Mouse (Mus musculus) heart, embryonic 14.5 days (tissue): ENCODE data around the gene Sgip1. TPM values are rescaled to one million over a fixed set of nuclear protein-coding genes. Genes with fewer than 3 reads are reported as not detected.

Experiments used
- ATAC-seq: fragments of 200-750 bp; cut with Nextera tagmentation; 2 replicates; pipeline ENCODE4 v1.8.0; 2017; ENCODE audit warnings: low read depth, moderate TSS enrichment; ENCODE audit not compliant: insufficient number of reproducible peaks, insufficient read depth, low FRiP score
- H3K27ac ChIP-seq, 2 experiments: fragments of 200-500 bp in 1 of 2; fragments of 300-500 bp in 1 of 2; sonication (generic) in 1 of 2; replicated peaks in 1 of 2; 2 replicates each; pipeline ENCODE4 v1.5.1; 2012 to 2014; ENCODE audit warnings: low read depth in 2 of 2, low read length in 2 of 2, control low read depth in 1 of 2, mild to moderate bottlenecking in 1 of 2, mixed read lengths in 1 of 2; ENCODE audit not compliant: control insufficient read depth in 1 of 2, insufficient read depth in 1 of 2
- H3K27me3 ChIP-seq: fragments of 300-500 bp; sonication (generic); 2 replicates; pipeline ENCODE4 v1.6.1; 2014; ENCODE audit warnings: mild to moderate bottlenecking, low read length, control low read depth; ENCODE audit not compliant: control insufficient read depth, insufficient read depth
- H3K36me3 ChIP-seq: fragments of 300-500 bp; sonication (generic); 2 replicates; pipeline ENCODE4 v1.6.1; 2014; ENCODE audit warnings: mild to moderate bottlenecking, control low read depth, low read length, mixed read lengths; ENCODE audit not compliant: control insufficient read depth, insufficient read depth
- H3K4me1 ChIP-seq, 2 experiments: fragments of 200-500 bp in 1 of 2; fragments of 300-500 bp in 1 of 2; sonication (generic) in 1 of 2; 2 replicates each; pipeline ENCODE4 v1.6.1; 2012 to 2014; ENCODE audit warnings: low read length in 2 of 2, control low read depth in 1 of 2, mixed read lengths in 1 of 2; ENCODE audit not compliant: control insufficient read depth in 2 of 2, insufficient read depth in 2 of 2
- H3K4me2 ChIP-seq: fragments of 300-500 bp; sonication (generic); 2 replicates; pipeline ENCODE4 v1.6.1; 2014; ENCODE audit warnings: mild to moderate bottlenecking, low read length
- H3K4me3 ChIP-seq, 2 experiments: fragments of 200-500 bp in 1 of 2; fragments of 300-500 bp in 1 of 2; sonication (generic) in 1 of 2; 2 replicates each; pipeline ENCODE4 v1.5.1; 2012 to 2014; ENCODE audit warnings: low read length in 2 of 2, mild to moderate bottlenecking in 2 of 2, control low read depth in 1 of 2, low read depth in 1 of 2, moderate library complexity in 1 of 2; ENCODE audit not compliant: control insufficient read depth in 1 of 2, insufficient read depth in 1 of 2
- H3K9ac ChIP-seq: fragments of 300-500 bp; sonication (generic); 2 replicates; pipeline ENCODE4 v1.6.1; 2014; ENCODE audit warnings: mild to moderate bottlenecking, low read length
- H3K9me3 ChIP-seq: fragments of 300-500 bp; sonication (generic); 2 replicates; pipeline ENCODE4 v1.6.1; 2016; ENCODE audit warnings: low read length, control low read depth; ENCODE audit not compliant: control insufficient read depth
- WGBS: fragments of 180-500 bp; shearing (Covaris S2); extraction: QIAGEN DNeasy Blood & Tissue Kit; methylation state at CpG from one replicate; pipeline ENCODE4 v1.1.7; 2014; 5-methylcytosine and 5-hydroxymethylcytosine counted together
- polyA plus RNA-seq: library from polyadenylated mRNA; unstranded; fragments of >200 nt; fragmentation: Nextera tagmentation; extraction: Ambion mirVana; gene quantifications from 2 replicates; pipeline ENCODE4 v1.2.1, GENCODE M21; 2014

Gene Sgip1
- polyA plus RNA-seq, 1 experiment from 2014 or later, result 0.92 TPM

DNA sequence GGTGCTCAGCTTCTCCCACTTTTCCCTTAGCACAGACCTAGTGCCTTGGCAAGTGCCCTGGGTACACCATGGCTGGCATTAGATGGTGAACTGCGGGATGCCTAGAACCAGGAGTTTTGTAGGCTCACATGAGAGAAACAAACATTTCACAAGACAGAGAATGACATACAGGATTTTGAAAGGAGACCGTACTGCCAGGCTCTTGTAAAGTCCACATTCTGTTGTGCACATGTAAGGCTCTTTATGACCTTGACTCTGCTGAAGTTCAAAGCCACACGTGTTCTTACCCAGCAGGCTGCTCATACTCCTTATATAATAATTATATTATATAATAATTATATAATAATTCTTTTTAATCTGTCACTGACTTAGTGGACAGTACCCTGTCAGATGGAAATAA is 65.9 kb downstream of the Sgip1 start:
- Histone ChIP-seq H3K36me3 (no peaks in the 10 kb centered on the region), H3K4me3 (no peak overlapping the region), H3K4me2 (no peak overlapping the region), H3K9me3 (no peaks in the 10 kb centered on the region), H3K27ac (no peak overlapping the region), H3K9ac (no peak overlapping the region), H3K4me1 (no peaks in the 10 kb centered on the region), H3K27me3 (no peaks in the 10 kb centered on the region)
- 79% methylated on average over 3 of the region's 3 CpGs for WGBS
- ATAC-seq, result no peak

DNA sequence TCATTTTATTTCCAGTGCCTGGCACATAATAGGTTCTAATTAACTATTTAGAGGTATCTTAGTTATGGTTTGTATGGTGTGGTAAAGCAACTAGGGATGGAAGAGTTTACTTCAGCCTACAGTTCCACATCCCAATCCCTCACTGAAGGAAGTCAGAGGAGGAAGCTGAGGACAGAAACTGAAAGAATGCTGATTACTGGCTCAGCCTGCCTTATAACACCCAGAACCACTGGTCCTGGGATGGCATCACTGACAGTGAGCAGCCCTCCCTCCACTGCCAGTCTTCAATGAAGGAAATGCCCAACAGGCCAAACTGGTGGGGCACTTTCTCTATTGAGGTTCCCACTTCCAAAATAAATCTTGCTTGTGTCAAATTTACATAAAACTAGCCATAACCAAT is 67.2 kb downstream of the Sgip1 start:
- no peak overlapping the region for H3K27ac ChIP-seq
- H3K9me3 ChIP-seq, result no peaks in the 10 kb centered on the region
- no peak for ATAC-seq
- H3K4me3 ChIP-seq, result no peak overlapping the region
- no peak overlapping the region for H3K4me2 ChIP-seq
- H3K36me3 ChIP-seq, result no peaks in the 10 kb centered on the region
- no peak overlapping the region for H3K9ac ChIP-seq
- no peaks in the 10 kb centered on the region for H3K4me1 ChIP-seq
- H3K27me3 ChIP-seq, result no peaks in the 10 kb centered on the region

DNA sequence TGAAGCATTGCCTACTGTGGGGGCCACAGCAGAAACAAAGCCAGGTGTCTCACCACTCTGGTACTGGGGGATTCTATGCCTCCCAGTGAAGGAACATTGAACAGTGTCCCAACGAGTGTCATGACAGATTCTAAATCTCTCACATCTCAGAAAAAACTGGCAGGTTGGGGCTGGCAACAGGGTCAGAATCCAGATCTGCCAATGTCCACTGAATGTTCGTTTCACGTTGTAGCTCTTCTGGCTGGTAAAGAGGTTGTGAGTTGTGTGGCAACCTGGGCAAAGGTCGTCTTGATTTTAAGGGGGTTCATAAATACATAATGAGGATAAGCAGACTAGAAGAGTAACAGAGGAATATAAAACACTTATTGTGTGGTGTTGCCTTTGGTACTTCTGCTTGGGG is 68.2 kb downstream of the Sgip1 start:
- H3K9ac ChIP-seq, result no peak overlapping the region
- no peaks in the 10 kb centered on the region for H3K4me1 ChIP-seq
- no peaks in the 10 kb centered on the region for H3K9me3 ChIP-seq
- H3K27me3 ChIP-seq, result no peaks in the 10 kb centered on the region
- H3K36me3 ChIP-seq, result no peaks in the 10 kb centered on the region
- no peak for ATAC-seq
- H3K4me2 ChIP-seq, result no peak overlapping the region
- no peak overlapping the region for H3K4me3 ChIP-seq
- H3K27ac ChIP-seq, result no peak overlapping the region
- 79% methylated on average over 4 of the region's 4 CpGs for WGBS

DNA sequence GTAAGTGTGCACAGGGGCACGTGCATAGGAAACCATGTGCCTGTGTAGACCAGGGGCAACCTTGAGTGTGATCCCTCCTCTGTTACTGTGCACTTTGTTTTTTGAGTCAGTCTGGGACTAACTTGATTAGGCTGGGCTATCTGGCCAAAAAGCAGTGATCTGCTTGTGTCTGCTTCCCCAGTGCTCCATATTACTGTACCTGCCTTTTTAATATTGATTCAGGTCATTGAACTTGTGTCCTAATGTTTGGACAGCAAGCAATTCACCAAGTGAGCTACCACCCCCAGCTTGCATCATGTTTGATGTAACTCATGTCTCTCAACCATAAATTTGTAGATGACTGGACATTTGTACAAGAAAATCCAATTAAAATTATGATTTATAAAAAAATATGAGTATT is 69.2 kb downstream of the Sgip1 start:
- no peak for ATAC-seq

DNA sequence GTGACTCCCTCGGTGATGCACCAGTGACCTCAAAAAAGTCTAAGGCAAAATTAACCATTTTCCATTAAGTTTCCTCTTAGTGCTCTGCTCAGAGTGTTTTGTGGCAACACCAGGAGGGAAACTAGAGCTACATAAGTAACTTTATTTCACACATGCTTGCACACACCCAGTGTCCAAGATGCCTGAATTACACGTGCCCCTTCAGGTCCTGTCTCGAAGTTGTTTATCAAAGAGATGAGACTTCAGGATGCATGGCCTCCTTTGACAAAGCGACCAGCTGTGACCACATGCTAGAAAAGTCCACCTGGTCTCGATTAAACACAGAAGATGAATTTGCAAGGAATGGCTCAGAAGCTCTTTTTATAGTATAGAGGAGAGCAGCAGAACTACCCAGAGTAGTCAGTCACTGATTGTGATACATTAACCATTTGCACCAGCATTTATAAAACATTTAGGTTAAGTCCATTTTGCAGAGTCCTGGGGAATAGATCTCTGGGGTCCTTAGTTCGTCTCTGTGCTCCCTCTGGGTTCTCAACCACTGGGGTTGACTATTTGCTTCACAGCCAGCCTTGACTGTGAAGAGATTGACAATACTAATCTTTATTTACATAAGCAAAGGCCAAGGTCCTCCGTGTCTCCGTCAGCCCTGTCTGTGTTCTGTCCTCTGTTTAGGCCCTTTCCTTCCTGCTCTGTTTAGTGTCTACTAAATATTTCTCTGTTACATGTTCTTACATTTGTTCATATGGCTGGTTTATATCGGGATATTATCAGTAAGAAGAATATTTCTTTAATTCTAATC is 70.1 kb downstream of the Sgip1 start:
- Histone ChIP-seq H3K9me3 (no peaks in the 10 kb centered on the region), H3K36me3 (no peaks in the 10 kb centered on the region), H3K9ac (no peak overlapping the region), H3K4me2 (no peak overlapping the region), H3K27me3 (no peaks in the 10 kb centered on the region), H3K4me3 (no peak overlapping the region), H3K27ac (no peak overlapping the region), H3K4me1 (peaks cover 0 to 3% of the 10 kb centered on the region in 2 experiments; a peak in 1 of 4 replicates)
- ATAC-seq, result no peak
- WGBS, result 55% methylated on average over 9 of the region's 9 CpGs

More for the DNA sequence above, 69.2 kb downstream of the Sgip1 start:
- Histone ChIP-seq H3K4me2 (no peak overlapping the region), H3K27ac (no peak overlapping the region), H3K4me1 (no peaks in the 10 kb centered on the region), H3K36me3 (no peaks in the 10 kb centered on the region), H3K27me3 (no peaks in the 10 kb centered on the region), H3K9ac (no peak overlapping the region), H3K4me3 (no peak overlapping the region), H3K9me3 (no peaks in the 10 kb centered on the region)
- 74% methylated on average over 1 of the region's 1 CpGs for WGBS

DNA sequence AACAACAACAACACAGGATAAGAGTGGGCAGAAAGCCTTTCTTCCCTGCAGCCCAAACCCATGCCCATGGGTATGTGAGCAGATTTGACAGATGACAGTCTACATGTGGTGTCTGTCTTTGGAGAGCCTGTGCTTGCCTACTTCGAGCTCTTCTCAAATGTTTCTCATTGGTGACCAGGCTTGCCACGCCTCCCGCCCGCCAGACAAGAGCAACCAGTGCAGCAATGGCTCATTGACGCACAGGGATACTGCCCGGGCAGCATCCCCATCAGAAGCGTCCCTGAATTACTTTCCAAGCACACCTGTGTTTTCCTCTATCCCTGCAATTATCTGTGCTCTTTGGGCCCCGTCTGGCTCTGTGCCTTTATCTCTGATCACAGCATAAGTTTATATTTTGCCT is 72.2 kb downstream of the Sgip1 start:
- H3K27me3 ChIP-seq, result no peaks in the 10 kb centered on the region
- H3K9ac ChIP-seq, result no peak overlapping the region
- no peak overlapping the region for H3K4me3 ChIP-seq
- no peak for ATAC-seq
- no peaks in the 10 kb centered on the region for H3K36me3 ChIP-seq
- peaks cover 0 to 5% of the 10 kb centered on the region in 2 experiments; a peak in 1 of 4 replicates for H3K4me1 ChIP-seq
- H3K4me2 ChIP-seq, result no peak overlapping the region
- no peak overlapping the region for H3K27ac ChIP-seq
- WGBS, result 77% methylated on average over 8 of the region's 8 CpGs
- H3K9me3 ChIP-seq, result no peaks in the 10 kb centered on the region

DNA sequence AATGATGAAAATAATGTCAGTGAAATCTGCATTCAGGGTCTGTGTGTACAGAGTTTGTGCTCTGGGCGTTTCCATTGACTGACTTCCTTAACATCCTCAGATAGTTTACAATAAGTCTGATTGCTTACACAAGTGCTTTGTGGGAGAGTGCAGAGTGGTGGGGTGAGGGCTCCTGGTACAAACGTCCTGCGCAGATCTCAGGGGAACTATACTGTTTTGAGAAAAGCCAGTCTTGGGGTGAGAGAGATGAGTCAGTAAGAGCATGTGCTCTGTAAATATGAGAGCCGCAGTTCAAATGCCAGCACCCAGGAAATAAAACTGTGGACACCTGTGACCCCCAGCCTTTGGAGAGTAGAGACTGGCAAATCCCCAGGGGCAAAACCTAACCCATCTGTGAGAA is 80.7 kb downstream of the Sgip1 start:
- H3K36me3 ChIP-seq, result no peaks in the 10 kb centered on the region
- no peak overlapping the region for H3K27ac ChIP-seq
- no peak overlapping the region for H3K4me3 ChIP-seq
- no peak overlapping the region for H3K4me2 ChIP-seq
- H3K27me3 ChIP-seq, result no peaks in the 10 kb centered on the region
- no peak overlapping the region for H3K9ac ChIP-seq
- H3K9me3 ChIP-seq, result no peaks in the 10 kb centered on the region
- ATAC-seq, result no peak
- H3K4me1 ChIP-seq, result no peaks in the 10 kb centered on the region
- WGBS, result 65% methylated on average over 4 of the region's 4 CpGs

DNA sequence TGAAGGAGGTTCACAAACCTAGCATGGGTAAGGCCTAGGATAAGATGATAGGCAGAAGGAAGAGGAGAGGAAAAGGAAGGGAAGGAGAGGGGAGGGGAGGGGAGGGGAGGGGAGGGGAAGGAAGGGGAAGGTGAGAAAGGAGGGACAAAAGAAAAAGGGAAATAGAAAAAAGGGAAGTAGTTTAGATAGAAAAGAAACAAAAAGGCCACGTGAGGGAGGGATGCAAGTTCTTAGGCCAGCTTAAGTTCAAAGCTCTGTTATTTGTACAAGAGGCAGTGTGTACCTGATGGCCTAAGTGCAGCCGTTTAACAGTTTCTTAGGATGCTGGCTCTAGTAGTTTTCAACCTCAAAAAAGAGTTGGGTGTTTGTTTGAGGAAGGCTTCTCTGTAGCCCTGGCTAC is 83.4 kb downstream of the Sgip1 start:
- Histone ChIP-seq H3K4me3 (no peak overlapping the region), H3K4me1 (no peaks in the 10 kb centered on the region), H3K9me3 (no peaks in the 10 kb centered on the region), H3K27ac (no peak overlapping the region), H3K36me3 (no peaks in the 10 kb centered on the region), H3K27me3 (no peaks in the 10 kb centered on the region), H3K9ac (no peak overlapping the region), H3K4me2 (no peak overlapping the region)
- WGBS, result 65% methylated on average over 2 of the region's 2 CpGs
- ATAC-seq, result no peak
